Mouse (Mus musculus) embryonic facial prominence, embryonic 14.5 days (tissue): ENCODE measurements at regions not wholly inside any gene's neighbourhood (a gene's known extent, or its start where the extent isn't known, plus 50 kb on each side); places are given as distances from the start of the nearest gene placed in this dataset.

Experiments used
- ATAC-seq: fragments of 200-750 bp; cut with Nextera tagmentation; 2 replicates; pipeline ENCODE4 v1.8.0; 2017; ENCODE audit warnings: low read depth, moderate number of reproducible peaks, moderate TSS enrichment
- DNase-seq: peaks from one replicate; pipeline ENCODE4 v3.0.0-alpha.2; 2015; ENCODE audit warnings: low spot score
- H3K27ac ChIP-seq: fragments of 300-500 bp; sonication (generic); replicated peaks from 2 replicates; pipeline ENCODE4 v1.5.1; 2014; ENCODE audit warnings: low read depth, mild to moderate bottlenecking, low read length, moderate library complexity
- H3K27me3 ChIP-seq: fragments of 300-500 bp; sonication (generic); replicated peaks from 2 replicates; pipeline ENCODE4 v1.6.1; 2014; ENCODE audit warnings: low read length; ENCODE audit not compliant: control insufficient read depth, insufficient read depth
- H3K36me3 ChIP-seq: fragments of 300-500 bp; sonication (generic); 2 replicates; pipeline ENCODE4 v1.6.1; 2014; ENCODE audit warnings: low read length, mixed read lengths; ENCODE audit not compliant: control insufficient read depth, insufficient read depth
- H3K4me1 ChIP-seq: fragments of 300-500 bp; sonication (generic); 2 replicates; pipeline ENCODE4 v1.6.1; 2014; ENCODE audit warnings: antibody characterized with exemption, low read length; ENCODE audit not compliant: control insufficient read depth, insufficient read depth
- H3K4me2 ChIP-seq: fragments of 300-500 bp; sonication (generic); 2 replicates; pipeline ENCODE4 v1.6.1; 2014; ENCODE audit warnings: low read depth, mild to moderate bottlenecking, low read length, moderate library complexity, mixed read lengths
- H3K4me3 ChIP-seq: fragments of 300-500 bp; sonication (generic); 2 replicates; pipeline ENCODE4 v1.5.1; 2014; ENCODE audit warnings: low read depth, mild to moderate bottlenecking, low read length
- H3K9ac ChIP-seq: fragments of 300-500 bp; sonication (generic); 2 replicates; pipeline ENCODE4 v1.6.1; 2014; ENCODE audit warnings: low read depth, mild to moderate bottlenecking, low read length, moderate library complexity, mixed read lengths
- H3K9me3 ChIP-seq: fragments of 300-500 bp; sonication (generic); 2 replicates; pipeline ENCODE4 v1.6.1; 2016; ENCODE audit warnings: low read length; ENCODE audit not compliant: control insufficient read depth
- WGBS: fragments of 180-500 bp; shearing (Covaris S2); extraction: QIAGEN DNeasy Blood & Tissue Kit; methylation state at CpG from one replicate; pipeline ENCODE4 v1.1.7; 2014; 5-methylcytosine and 5-hydroxymethylcytosine counted together

DNA sequence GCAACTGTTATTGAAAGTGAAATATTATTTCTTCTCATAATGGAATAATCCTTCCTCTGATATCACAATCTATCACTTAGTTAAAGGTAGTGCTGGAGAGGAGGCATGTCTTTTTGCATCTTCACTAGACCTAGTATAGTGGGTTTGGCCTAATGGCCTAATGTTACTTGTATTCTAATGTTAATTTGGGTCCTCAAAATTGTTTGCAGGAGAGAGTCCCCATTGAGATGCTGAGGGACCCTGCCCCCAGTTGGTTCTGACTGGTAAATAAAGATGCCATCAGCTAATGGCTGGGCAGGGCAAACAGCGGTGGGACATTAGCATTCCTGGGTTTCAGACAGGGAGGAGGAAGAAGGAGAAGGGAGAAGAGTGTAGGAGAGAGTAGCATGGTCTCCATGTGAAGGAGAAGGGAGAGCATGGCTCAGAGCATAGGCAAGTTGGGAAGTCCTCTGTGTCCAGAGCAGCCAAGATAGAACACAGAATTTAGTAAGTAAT, 1019.0 kb downstream of the Amy2a5 start:
- Histone ChIP-seq H3K9ac (no peak overlapping the region), H3K4me2 (no peak overlapping the region), H3K27ac (no peak overlapping the region), H3K36me3 (no peaks in the 10 kb centered on the region), H3K4me1 (no peaks in the 10 kb centered on the region), H3K27me3 (no peaks in the 10 kb centered on the region), H3K9me3 (no peaks in the 10 kb centered on the region), H3K4me3 (no peak overlapping the region)
- ATAC-seq (no peak), DNase-seq (no peak)
- WGBS, result 6% methylated on average over 1 of the region's 1 CpGs
